Mouse (Mus musculus) kidney, adult 18-20 months (tissue): ENCODE data around the gene Arfgap2.

ENCODE experiments used
- DNase-seq: peaks from one replicate; pipeline ENCODE4 v3.0.0; 2021

Gene Arfgap2

DNA sequence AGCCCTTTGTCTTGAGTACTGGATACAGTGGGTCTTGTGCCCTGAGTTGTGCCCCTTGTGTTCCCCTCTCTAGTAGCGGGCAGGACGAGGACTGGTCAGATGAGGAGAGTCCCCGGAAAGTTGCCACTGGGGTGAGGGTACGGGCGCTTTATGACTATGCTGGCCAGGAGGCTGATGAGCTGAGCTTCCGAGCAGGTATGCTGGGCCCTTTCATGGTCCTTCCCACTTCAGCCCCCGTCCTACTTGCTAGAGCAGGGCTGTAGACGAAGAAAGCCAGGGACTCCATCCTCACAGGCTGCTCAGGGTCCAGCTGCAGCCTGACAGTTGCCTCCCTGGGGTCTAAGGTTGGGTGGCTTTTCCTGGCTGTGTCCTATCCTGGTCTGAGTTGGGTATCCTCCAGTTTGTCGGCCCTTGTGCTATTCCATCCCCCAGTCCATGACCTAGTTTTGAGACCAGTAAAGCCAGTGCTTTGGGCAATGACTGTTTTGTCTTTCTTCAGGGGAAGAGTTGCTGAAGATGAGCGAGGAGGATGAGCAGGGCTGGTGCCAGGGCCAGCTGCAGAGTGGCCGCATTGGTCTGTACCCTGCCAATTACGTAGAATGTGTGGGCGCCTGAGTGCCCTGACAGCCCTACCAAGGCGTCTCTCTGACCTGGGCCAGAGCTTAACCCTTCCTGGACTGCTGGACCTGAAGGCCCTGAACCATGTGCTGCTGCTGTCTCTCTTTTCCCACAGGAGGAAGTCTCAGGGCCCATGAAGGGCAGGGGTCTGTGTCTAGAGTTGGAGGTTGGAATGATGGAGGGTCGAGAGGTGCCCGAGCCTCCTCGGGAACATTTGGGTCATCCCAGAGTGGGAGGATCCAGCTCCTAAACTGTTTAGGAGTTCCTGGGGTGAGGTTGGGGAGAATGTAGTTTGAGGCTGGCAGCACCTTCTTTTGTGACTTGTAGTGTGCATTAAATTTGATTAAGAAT is 798 bp upstream of the Arfgap2 start:
- DNase-seq, result peak; percentile 19

DNA sequence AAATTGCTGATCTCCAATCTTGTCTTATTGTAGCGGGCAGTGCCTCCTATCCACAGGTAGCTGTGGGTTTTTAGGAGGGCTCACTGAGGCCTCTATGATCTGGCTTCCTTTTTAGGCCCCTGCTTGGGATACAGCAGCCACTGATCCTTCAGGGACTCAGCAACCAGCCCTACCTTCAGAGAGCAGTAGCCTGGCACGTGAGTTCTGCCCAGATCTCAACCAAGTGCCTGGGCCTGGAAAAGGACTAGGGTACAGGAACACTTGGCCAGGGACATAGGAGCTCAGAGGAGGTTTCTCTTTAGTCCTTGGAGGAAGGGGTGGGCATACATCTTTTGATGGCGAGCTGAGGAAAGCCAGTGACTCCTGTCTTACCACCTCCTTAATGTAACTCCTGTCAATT is 3.3 kb downstream of the Arfgap2 start:
- DNase-seq, result no peak

DNA sequence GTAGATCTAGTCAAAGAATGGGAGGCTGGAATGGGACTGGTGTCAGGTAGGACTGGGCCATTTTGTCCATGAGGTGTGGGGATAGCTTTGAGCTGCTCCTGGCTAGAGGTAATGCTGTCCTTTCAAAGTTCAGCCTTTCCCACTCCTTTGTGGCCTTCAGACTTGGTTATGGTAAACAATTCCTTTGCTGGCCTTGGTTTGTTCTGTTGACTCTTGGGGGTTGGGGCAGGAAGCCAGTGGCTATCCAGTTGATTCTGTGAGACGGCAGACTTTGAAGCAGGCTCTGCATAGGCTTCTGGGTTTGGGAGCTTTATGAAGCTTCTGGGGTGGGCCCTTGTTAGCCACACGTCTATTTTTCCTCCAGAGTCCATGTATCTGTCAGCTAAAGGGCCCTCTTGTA is 3.9 kb downstream of the Arfgap2 start:
- DNase-seq, result no peak

DNA sequence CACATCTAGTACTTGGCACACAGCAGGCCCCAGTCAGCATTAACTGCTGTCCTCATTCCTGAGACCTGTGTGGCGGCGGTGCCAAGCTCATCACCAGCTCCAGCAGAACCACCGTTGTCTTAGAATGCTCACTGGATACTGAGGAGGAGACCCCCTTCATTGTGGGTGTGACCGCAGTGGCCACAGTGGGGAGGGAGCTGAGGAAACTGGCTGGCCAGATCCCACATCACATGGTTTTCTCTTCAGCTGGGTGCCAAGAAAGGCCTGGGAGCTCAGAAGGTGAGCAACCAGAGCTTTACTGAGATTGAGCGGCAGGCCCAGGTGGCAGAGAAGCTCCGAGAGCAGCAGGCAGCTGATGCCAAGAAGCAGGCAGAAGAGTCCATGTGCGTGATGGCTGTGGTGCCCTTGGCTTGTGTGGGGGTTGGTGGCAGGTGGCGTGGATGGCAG is 4.9 kb downstream of the Arfgap2 start:
- DNase-seq, result no peak

DNA sequence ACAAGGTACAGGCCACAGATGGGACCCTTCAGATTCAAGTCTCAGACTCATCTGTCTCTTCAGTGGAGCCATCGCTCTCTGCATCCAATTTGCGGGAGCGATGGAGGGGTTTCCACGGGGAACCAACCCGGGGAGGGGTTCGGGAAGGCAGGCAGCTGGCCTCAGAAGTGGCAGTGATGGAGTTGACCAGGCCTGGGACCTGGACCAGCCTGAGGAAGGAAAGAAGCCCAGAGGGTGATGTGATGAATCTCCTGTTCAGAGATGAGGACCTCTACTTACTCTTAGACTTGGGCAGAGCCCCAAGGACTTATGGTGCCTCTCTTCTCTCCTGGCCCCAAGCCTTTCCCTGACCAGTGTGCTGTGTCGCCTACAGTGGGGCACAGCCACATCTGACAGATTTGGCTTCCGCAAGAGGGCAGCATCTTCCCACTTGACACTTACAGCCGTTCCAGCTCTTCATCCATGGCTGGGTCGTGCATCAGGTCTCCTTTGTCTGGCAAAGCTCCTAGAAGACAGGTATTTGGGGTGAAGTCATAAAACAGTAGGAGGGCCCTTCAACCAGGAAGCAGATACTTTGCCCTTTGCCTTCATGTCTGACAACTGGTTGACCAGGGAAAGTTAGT is 14.1 kb downstream of the Arfgap2 start:
- DNase-seq, result peak; percentile 59

DNA sequence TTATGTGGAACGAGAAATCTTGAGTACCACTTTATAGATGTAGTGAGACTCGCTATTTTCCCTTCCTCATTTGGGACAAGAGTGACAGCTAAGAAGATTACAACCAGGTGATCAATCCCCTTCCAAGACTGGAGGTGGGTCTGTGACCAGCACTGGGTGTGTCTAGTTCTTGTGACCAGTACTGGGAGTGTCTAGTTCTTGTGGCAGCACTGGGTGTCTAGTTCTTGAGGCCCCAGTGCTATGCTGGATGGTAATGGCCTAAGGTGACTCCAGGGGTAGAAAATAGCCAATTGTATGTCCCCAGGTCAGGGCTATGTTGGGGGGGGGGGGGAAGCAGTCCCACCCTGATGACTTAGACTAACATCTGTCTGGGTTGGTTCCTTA is 14.6 kb downstream of the Arfgap2 start:
- DNase-seq, result no peak

DNA sequence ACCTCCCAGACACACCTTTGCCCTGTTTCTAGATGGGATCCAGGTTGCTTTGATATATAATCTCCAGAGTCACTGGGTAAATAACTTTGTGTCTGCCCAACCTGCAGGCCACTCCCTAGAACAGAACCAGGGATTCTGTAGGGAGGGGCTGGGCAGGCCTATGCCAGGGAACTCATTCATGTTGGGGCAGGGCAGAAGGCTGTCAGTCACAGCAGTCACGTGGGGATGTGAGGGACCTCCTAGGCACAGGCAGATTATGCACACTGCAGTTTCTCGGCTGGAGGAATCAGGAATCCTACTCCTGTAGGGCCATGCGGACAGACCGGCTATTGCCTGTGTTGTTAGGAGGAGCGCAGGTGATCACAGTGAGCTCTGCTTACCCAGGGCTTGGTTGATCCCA is 16.6 kb downstream of the Arfgap2 start:
- DNase-seq, result peak; percentile 10

DNA sequence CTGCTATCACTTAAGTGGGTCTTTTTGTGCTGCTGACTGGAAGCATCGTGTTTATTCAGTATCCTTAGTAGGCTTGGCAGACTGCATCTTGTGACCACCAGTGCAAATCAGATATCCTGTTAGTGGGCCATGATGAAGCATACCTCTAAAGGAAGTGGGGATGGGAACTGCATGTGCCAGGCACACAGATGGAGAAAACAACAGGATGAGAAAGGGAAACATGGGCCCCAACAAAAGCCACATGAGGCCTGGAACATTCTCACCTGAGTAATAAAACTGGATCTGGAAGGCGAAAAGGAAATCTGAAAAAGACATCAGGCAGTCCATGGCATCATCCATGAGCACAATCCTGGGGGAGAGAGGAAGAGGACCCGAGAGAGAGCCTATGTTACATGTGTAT is 19.2 kb downstream of the Arfgap2 start:
- no peak for DNase-seq

DNA sequence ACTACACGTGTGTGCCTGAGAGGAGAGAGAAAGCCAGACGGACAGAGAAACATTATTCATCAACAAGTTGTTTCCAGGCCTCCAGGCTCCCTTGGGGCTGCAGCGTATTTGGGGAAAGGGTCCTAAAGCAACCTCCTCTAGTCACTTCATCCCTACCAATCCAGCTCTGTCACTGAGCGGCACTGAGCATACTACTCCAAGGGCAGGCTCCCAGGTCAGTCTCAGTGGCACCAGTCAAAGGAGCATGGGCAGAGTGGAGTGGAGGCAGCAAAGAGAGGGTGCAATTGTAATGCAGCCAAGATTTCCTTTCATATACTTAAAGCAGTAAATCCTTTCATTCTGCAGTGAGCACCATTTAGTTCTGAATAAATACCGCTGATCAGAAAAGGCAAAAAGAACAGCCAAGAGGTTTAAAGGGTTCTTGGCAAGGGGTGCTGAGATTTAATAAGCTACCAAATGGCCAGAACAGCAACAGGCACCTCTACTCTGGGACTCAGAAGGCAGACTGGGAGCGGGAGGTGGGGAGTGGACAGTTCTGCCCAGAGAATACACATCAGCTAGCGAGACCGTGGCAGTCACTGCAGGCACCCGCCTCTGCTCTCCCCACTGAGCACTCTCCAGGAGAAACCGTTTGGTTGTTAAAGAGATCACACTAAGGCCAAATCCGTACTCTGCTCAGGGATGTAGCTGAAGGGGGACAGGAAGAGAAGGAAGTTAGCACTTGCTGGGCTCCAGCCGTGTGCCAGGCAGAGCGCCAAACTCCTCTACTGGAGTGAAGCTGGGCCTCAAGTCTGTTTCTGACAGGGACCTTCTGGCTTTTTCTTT is 19.8 kb downstream of the Arfgap2 start:
- no peak for DNase-seq

DNA sequence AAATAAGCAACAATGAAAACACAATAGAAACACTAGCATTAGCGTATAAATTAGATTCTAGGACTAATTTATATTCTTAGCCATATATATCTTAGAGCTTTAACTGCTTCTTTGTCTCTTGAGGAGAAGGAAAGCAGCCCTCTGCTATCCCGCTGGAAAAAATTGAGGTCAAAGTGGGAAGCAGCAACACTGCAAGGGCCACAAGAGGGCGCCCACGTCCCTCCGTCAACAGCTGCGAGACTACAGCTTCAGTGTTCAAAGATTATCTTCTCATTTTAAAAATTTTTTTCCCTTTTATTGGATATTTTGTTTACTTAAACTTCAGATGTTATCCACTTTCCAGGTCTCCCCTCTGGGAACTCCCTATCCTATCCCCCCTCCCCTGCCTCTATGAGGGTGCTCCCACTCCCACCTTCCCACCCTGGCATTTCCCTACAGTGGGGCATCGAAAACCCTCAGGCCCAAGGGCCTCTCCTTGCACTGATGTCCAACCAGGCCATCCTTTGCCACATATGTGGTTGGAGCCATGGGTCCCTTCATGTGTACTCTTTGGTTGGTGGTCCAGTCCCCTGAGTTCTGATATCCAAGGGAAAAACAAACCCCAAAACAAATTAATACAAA is 21.2 kb downstream of the Arfgap2 start:
- peak; percentile 80 for DNase-seq

DNA sequence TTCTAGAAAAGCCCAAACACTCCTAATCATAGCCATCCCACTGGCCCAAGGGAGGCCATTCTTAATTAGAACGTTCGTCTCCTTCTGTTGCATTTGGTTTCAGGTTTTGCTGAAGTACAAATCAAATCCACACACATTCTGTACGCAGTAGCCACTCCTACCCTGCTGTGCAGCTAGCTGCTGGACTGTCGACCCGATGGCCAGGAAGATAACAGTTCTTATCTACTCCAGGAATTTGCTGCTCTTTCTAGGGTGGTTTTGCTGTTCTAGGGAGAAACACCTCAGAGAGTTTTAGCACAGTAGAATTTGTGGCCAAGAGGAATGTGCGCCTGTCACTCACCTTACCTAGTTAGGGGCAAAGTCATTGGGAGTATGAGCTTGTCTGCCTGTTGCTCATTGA is 22.8 kb downstream of the Arfgap2 start:
- DNase-seq, result no peak

DNA sequence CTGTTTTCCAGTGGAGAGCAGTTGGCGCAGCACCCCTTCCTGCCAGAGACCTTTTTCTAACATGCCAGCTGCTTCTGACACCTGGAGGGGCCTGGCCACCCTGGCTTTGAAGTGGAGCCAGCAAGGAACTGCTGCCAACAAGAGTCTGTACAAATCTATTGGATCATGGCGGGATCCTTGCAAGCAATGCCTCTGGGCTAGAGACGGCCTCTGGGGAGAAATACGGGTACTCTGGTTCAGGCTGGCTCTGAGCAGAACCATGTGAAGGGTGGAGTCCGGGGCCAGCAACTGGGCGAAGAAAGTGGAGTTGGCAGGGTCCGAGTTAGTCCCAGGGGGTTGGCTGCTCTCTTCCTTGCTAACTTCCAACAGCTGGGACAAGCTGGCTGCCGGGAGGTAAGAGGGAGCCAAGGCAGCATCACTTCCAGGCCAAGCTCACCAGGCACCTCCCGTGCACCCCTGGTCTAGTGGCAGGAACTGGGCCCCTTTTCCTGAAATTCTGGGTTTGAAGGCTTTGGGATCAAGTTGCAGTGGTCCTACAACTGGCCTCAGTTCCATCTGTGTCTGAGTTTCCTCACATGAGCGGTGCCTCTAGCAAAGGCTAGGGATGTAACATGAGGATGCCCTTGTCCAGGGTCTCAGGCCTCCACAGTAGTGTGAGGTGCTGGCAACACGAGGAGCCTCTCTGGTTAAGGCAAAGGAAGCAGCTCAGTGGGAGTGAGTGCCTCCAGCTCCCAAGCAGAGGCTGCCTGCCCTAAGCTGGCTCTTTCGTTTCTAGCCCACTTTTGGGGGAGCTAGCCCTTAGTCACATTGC is 26.6 kb downstream of the Arfgap2 start:
- DNase-seq, result no peak

DNA sequence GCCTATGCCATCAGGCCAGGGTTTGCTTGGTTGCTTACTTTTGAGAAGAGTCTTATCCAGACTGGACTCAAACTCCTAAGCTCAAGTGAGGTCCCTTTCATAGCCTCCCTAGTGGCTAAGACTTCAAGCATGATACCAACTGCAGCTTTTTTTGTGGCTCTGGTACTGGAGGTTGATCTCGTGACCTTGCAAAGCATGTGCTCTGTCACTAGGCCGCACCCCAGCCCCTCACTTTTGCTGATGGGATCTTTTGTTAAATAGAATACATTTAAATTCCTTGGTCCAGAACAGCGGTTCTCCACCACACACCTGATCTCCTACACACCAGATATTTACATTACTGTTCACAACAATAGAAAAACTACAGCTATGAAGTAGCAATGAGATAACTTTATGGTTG is 29.5 kb downstream of the Arfgap2 start:
- DNase-seq, result no peak

DNA sequence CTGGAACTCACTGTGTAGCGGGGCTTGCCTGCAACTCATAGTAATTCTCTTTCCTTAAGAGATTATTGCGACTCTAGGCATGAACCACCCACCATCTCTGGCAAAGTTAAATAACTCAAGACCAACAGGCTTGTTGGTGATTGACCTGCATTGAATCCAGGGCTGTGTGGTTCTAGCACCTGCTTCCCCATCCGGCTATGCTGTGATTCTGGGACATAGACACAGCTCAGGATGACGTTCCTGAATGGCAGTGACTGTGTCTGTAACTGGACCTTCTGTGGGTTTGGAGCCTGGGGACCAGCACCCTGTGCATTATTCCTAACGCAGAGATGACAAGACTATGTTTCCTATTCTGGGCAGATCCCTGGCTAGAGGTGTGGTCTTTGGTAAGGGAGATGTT is 31.1 kb downstream of the Arfgap2 start:
- no peak for DNase-seq

DNA sequence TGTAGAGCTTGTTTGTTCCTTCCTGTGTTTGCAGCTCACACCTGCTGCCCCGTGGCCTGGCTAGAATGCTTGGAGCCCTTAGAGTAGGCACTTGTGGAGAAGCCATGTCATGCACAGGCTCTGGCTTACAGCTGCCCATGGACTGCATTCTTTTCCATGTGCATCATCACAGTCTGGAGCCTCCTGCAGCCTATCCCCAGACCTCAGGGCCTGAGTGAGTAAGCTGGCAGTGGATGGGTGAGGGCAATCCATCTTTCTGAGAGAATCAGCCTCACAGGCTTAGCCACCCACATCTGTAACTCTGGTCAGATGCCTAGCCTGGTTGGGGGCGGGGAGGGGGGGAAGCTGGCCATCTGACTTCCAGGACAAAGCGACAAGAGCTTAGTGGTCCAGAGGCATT is 34.4 kb downstream of the Arfgap2 start:
- no peak for DNase-seq

DNA sequence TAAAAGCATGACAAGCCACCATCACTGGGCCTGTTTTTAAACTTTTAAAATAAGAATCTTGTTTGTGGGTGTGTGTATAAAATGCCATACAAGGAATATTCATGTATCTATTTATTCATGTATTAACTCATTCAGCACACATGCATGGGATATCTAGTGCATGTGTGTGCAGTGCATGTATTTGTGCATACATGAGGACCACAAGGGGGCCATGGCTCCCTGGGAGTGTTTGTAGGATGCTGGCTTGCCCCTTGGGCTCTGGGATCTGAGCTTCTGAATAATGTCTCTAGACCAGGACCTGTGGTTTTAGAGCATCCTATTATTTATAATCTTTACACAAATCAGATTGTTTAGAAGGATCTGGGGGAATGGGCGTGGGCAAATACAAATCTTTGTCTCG is 36.0 kb downstream of the Arfgap2 start:
- DNase-seq, result no peak

DNA sequence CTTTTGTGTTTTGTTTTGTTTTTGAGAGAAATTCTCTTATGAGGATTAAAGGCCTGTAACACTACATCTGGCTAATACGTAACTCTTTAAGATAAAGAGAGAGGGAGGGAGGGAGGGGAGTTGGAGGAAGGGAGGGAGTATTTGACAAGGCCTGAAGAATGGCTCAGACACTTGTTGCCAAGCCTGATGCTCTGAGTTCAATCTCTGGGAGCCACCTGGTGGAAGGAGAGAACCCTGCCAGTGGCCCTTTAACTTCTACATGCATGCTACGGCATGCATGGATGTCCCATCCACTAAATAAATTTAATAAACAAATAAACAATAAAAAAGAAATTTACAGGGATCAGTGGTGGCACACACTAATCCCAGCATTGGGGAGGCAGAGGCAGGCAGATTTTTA is 37.1 kb downstream of the Arfgap2 start:
- no peak for DNase-seq

DNA sequence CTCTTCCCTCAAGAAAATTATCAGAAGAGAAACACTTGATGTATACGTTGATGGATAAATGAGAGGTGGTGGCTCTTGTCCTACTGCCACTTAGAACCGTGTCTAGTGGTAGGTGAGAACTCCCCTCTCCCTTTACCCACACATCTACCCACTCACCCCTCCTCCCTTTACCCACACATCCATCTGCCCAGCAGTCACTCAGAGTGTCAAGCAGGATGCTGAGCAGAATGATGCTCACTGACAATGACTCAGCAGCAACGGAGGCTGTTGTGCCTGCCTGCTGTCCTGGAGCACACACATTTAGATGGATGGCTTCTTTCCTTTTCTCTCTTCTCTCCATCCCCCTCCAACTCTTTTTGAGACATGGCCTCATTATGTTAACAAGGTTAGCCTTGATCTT is 38.1 kb downstream of the Arfgap2 start:
- no peak for DNase-seq

DNA sequence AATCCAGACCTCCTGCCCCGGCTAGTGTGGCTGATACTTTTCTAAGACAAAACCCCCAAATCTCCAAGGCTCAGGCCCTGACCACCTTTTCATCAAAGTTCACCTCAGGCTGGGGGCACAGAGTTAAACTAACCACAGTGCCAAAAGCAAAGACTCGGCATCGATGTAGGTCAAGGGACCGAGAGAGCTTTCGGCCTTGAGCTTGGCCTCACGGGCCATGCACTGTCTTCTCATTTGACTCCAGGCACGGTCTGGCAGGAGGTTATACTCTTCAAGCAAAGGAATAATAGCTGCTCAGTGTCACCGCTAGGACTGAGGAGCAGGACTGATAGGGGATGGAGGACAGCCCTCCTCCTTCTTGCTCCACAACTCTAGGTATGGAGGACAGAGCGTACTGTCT is 41.2 kb downstream of the Arfgap2 start:
- DNase-seq, result no peak

DNA sequence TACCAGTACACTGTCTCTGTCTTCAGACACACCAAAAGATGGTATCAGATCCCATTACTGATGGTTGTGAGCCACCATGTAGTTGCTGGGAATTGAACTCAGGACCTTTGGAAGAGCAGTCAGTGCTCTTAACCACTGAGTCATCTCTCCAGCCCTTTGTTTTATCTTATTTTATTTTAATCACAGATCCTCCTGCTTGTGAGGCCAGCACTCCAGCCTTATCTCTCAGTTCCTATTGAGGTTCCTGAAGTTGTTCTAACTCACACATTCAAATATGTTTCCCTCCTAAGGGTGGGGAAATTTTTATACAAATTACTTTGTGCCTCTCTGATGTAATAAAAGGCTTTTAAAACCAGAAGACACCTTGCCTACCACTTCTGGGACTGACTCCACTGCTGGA is 41.8 kb downstream of the Arfgap2 start:
- no peak for DNase-seq

DNA sequence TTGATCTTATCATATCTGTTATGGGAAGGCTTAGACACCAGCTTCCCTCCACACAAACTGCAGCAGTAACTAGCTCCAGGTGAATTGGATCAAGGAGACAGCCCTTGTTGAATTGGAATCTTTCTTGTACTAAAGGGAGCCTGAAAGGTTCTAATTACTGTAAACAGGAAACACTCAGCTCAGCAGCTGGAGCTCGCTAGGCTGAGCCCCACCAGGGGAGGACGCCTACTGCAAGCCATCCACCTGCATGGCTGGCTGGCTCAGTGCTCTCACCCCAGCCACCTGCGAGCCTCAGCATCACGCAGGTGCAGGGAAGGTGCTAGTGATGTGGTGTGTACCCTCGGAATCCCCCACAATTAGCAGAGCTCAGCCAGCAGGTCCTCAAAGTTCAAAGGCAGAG is 43.9 kb downstream of the Arfgap2 start:
- no peak for DNase-seq

DNA sequence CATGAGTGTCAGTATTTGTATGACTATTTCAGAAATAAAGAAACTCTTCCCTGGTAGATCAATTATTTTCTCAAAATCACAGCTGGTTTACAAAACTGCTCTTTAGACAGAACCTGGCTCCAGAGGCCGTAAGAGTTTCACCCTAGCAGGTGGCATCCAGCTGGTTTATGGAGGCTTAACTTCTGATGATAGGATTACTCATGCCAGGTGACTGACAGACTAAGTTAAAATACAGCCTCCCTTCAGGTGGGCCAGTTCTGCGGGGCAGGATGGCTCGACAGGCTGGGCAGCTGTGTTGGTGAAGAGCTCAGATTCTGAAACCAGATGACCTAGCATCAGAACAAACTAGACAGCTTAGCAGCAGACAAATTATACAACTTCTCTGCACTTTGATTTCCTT is 44.8 kb downstream of the Arfgap2 start:
- DNase-seq, result no peak
